Mouse (Mus musculus): ENCODE data around the gene Gjc1. TPM values are rescaled to one million over a fixed set of nuclear protein-coding genes. Genes with fewer than 3 reads are reported as not detected.
A peak's percentile ranks its signal among the peaks of the same experiment; 100 is the strongest.

Gjc1 gene
- polyA plus RNA-seq, 1 experiment from 2014 or later = 1.4 TPM

DNA sequence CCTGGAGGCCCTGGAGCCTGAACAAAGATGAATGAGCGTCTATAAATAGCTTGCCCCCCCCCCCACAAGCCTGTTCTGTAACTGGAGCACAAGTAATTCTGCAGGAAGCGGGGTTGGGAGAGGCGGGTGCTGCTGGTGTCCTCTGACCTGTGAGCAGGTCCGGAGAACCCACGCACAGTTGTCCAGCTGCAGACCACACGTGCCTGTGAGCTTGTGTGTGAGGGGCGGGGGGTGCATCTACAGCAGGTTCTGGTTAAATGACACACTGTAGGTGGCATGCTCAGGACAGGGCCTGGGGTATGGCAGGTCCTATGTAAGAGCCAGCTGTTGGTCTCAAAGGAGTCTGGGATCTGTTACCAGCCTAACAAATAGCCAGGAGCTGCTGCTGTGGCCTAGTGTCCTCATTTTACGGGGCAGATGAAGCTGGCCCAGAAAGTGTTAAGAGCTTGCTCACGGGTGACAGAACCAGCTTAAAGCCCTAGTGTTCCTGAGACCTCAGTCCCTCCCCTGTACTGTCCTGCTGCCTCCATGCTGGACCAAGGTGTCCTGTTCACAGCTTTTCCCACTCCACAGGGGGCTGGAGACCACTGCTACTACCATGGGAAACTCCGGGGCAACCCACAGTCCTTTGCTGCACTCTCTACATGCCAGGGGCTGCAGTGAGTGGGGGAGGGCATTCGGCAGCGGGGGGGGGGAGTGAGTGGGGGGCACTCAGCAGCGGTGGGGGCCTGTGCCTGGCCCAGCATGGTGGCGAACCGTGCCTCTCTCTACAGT, 48.7 kb downstream of the Gjc1 start:
- Histone ChIP-seq H3K27me3 (ENCODE audit: control insufficient read depth, insufficient read depth, low read depth, low read length) (peaks cover 17% of the 10 kb centered on the region), H3K4me1 (ENCODE audit: control insufficient read depth, low read depth, low read length) (peaks cover 6% of the 10 kb centered on the region), H3K4me3 (ENCODE audit: low read depth, low read length) (no peak overlapping the region), H3K9me3 (replicated peaks; ENCODE audit: control insufficient read depth, low read length) (no peaks in the 10 kb centered on the region), H3K27ac (ENCODE audit: low read length) (no peak overlapping the region), H3K4me2 (ENCODE audit: low read depth, low read length) (no peak overlapping the region), H3K9ac (ENCODE audit: low read depth, low read length) (no peak overlapping the region), H3K36me3 (ENCODE audit: control insufficient read depth, insufficient read depth) (no peaks in the 10 kb centered on the region)
- 43% methylated on average over 15 of the region's 15 CpGs for whole genome bisulfite sequencing (ENCODE audit: insufficient replicate concordance)
- ATAC-seq (ENCODE audit: low read depth) = no peak

- no peak for ATAC-seq (ENCODE audit: low read depth)
- H3K4me1 ChIP-seq (ENCODE audit: control insufficient read depth, low read depth, low read length) = peaks cover 6% of the 10 kb centered on the region
- no peaks in the 10 kb centered on the region for H3K9me3 ChIP-seq (replicated peaks; ENCODE audit: control insufficient read depth, low read length)
- WGBS (ENCODE audit: insufficient replicate concordance) = 76% methylated on average over 12 of the region's 12 CpGs
- no peaks in the 10 kb centered on the region for H3K36me3 ChIP-seq (ENCODE audit: control insufficient read depth, insufficient read depth)
- H3K27me3 ChIP-seq (ENCODE audit: control insufficient read depth, insufficient read depth, low read depth, low read length) = peaks cover 17% of the 10 kb centered on the region
- H3K27ac ChIP-seq (ENCODE audit: low read length) = no peak overlapping the region
- no peak overlapping the region for H3K4me2 ChIP-seq (ENCODE audit: low read depth, low read length)
- no peak overlapping the region for H3K4me3 ChIP-seq (ENCODE audit: low read depth, low read length)
- H3K9ac ChIP-seq (ENCODE audit: low read depth, low read length) = no peak overlapping the region
Measured at GRCm38 (mm10) chr11:102769993-102770661, 49.4 kb downstream of the Gjc1 start.

DNA sequence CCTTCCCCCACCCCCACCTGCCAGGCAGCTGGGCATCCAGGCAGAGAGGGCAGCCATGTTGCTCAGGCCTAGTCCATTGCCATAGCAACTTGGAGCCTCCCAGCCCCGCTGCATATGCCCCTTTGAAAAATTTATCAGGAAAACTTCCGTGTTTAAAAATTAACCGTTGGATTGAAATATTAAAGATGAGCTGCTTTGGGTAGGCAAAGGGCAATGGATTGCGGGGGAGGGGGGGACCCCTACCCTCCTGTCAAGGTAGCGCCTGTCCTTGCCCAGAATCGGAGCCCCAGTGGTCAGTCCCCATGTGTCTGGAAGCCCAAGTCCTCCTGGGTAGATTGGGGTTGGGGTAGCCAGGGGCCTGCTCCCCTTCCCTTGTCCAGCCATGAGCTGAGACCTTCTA, 50.4 kb downstream of the Gjc1 start:
- ATAC-seq (ENCODE audit: low read depth) = no peak
- Histone ChIP-seq H3K27ac (ENCODE audit: low read length) (no peak overlapping the region), H3K9me3 (replicated peaks; ENCODE audit: control insufficient read depth, low read length) (no peaks in the 10 kb centered on the region), H3K4me3 (ENCODE audit: low read depth, low read length) (no peak overlapping the region), H3K4me2 (ENCODE audit: low read depth, low read length) (no peak overlapping the region), H3K9ac (ENCODE audit: low read depth, low read length) (no peak overlapping the region), H3K4me1 (ENCODE audit: control insufficient read depth, low read depth, low read length) (peaks cover 2% of the 10 kb centered on the region; the same call in 1 of the 2 replicates), H3K36me3 (ENCODE audit: control insufficient read depth, insufficient read depth) (no peaks in the 10 kb centered on the region), H3K27me3 (ENCODE audit: control insufficient read depth, insufficient read depth, low read depth, low read length) (peaks cover 8% of the 10 kb centered on the region)
- WGBS (ENCODE audit: insufficient replicate concordance) = 70% methylated on average over 6 of the region's 6 CpGs

GRCm38 (mm10) chr11:102767055-102767670, 52.3 kb downstream of the Gjc1 start:
- no peaks in the 10 kb centered on the region for H3K4me1 ChIP-seq (ENCODE audit: control insufficient read depth, low read depth, low read length)
- no peak overlapping the region for H3K4me2 ChIP-seq (ENCODE audit: low read depth, low read length)
- H3K4me3 ChIP-seq (ENCODE audit: low read depth, low read length) = no peak overlapping the region
- ATAC-seq (ENCODE audit: low read depth) = no peak
- H3K27me3 ChIP-seq (ENCODE audit: control insufficient read depth, insufficient read depth, low read depth, low read length) = peaks cover 21% of the 10 kb centered on the region
- H3K9me3 ChIP-seq (replicated peaks; ENCODE audit: control insufficient read depth, low read length) = no peaks in the 10 kb centered on the region
- 46% methylated on average over 6 of the region's 6 CpGs for WGBS (ENCODE audit: insufficient replicate concordance)
- H3K9ac ChIP-seq (ENCODE audit: low read depth, low read length) = no peak overlapping the region
- no peaks in the 10 kb centered on the region for H3K36me3 ChIP-seq (ENCODE audit: control insufficient read depth, insufficient read depth)
- no peak overlapping the region for H3K27ac ChIP-seq (ENCODE audit: low read length)

DNA sequence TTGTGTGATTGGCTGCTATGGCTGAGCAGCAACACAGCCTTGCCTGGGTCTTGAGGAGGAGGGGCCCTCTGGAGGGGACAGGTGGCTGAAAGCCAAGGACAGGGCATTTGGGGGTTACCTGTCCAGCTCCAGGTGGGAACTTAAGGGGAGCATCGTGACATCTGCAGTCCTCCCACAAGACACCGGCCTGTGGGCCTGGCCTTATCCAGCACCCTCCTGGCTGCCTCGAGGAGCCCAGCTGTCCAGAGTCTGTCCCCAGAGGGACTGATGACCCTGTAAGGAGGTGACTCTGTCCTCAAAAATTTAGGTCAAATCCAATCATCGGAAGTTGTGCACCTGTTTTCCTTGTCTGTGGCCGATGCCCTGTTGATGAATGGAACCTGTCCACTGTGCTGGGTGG, 54.1 kb downstream of the Gjc1 start:
- Histone ChIP-seq H3K27me3 (ENCODE audit: control insufficient read depth, insufficient read depth, low read depth, low read length) (peaks cover 34% of the 10 kb centered on the region), H3K9ac (ENCODE audit: low read depth, low read length) (no peak overlapping the region), H3K36me3 (ENCODE audit: control insufficient read depth, insufficient read depth) (no peaks in the 10 kb centered on the region), H3K4me1 (ENCODE audit: control insufficient read depth, low read depth, low read length) (no peaks in the 10 kb centered on the region; the same call in 1 of the 2 replicates), H3K27ac (ENCODE audit: low read length) (no peak overlapping the region), H3K9me3 (replicated peaks; ENCODE audit: control insufficient read depth, low read length) (no peaks in the 10 kb centered on the region), H3K4me3 (ENCODE audit: low read depth, low read length) (no peak overlapping the region), H3K4me2 (ENCODE audit: low read depth, low read length) (no peak overlapping the region)
- 75% methylated on average over 5 of the region's 5 CpGs for WGBS (ENCODE audit: insufficient replicate concordance)
- no peak for ATAC-seq (ENCODE audit: low read depth)

GRCm38 (mm10) chr11:102763009-102763767, 56.3 kb downstream of the Gjc1 start:
- WGBS (ENCODE audit: insufficient replicate concordance) = 60% methylated on average over 11 of the region's 11 CpGs
- Histone ChIP-seq H3K4me1 (ENCODE audit: control insufficient read depth, low read depth, low read length) (no peaks in the 10 kb centered on the region; the same call in 1 of the 2 replicates), H3K27ac (ENCODE audit: low read length) (no peak overlapping the region), H3K36me3 (ENCODE audit: control insufficient read depth, insufficient read depth) (no peaks in the 10 kb centered on the region), H3K9me3 (replicated peaks; ENCODE audit: control insufficient read depth, low read length) (no peaks in the 10 kb centered on the region), H3K9ac (ENCODE audit: low read depth, low read length) (no peak overlapping the region), H3K27me3 (ENCODE audit: control insufficient read depth, insufficient read depth, low read depth, low read length) (peaks cover 43% of the 10 kb centered on the region), H3K4me2 (ENCODE audit: low read depth, low read length) (no peak overlapping the region), H3K4me3 (ENCODE audit: low read depth, low read length) (no peak overlapping the region)
- no peak for ATAC-seq (ENCODE audit: low read depth)

DNA sequence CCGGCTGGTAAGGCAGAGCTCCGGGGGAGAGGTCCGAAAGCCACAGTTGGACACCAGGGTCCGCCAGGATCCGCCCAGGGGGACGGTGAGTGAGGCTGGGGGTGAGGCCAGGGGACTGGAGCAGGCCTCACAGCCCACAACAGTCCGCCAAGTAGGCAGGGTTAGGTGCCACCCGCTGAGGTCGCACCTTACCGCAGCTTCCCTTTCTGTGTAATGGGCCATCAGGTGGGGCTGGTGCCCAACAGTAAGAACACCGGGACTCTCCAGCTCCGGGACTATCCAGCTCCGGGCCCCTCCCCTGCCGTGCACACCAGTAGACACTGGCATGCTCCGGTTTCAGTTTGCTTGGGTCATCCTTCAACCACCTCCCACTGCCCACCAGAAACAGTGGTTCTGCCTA, 57.3 kb downstream of the Gjc1 start:
- H3K4me3 ChIP-seq (ENCODE audit: low read depth, low read length) = no peak overlapping the region
- H3K27ac ChIP-seq (ENCODE audit: low read length) = no peak overlapping the region
- H3K36me3 ChIP-seq (ENCODE audit: control insufficient read depth, insufficient read depth) = no peaks in the 10 kb centered on the region
- WGBS (ENCODE audit: insufficient replicate concordance) = 9% methylated on average over 15 of the region's 15 CpGs
- H3K4me2 ChIP-seq (ENCODE audit: low read depth, low read length) = peak overlapping the region; percentile 75; the same call in 1 of the 2 replicates
- peaks cover 43% of the 10 kb centered on the region for H3K27me3 ChIP-seq (ENCODE audit: control insufficient read depth, insufficient read depth, low read depth, low read length)
- no peak overlapping the region for H3K9ac ChIP-seq (ENCODE audit: low read depth, low read length)
- no peaks in the 10 kb centered on the region; the same call in 1 of the 2 replicates for H3K4me1 ChIP-seq (ENCODE audit: control insufficient read depth, low read depth, low read length)
- H3K9me3 ChIP-seq (replicated peaks; ENCODE audit: control insufficient read depth, low read length) = no peaks in the 10 kb centered on the region
- ATAC-seq (ENCODE audit: low read depth) = no peak

DNA sequence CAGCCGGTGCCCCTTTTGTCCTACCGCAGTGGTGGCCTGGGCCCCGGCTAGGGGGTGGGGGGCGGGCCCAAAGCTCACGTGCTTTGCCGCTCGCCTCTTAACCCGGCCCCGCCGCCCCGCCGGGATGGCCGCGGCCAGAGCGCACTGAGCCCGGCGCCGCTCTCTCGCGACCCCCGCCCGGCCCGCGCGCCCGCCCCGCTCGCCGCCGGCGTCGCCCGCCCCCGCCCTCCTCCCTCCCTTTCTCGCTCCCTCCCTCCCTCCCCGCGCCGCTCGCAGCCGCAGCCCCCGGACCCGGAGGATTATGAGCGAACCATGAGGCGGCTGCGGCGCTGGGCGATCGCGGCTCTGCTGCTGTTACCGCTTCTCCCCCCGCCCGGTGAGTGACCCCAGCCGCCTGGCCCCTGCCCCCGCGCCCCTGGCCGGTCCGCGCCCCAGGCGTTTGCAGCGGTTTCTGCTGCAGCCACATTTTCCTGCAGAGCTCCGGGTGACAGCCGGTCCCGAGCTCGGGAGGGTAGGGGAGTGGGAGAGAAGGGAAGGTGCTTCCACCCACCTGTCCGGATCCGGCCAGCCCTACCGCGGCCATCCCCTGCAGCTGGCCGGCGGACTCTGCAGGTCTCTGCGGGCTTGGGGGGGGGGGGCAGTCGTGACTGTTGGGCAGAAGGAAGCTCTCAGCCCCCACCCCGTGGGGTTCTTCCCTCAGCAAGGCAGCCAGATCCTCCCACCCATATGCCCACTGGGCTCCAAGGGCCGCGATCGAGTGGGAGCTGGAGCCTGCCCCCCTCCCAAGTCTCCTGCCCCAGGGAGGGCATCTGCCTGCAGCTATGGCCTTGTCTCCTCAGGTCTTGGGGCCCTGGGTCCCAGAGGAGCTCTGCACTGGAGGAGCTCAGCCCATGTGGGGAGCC, 57.9 kb downstream of the Gjc1 start, which contains the start of gene Adam11:
TSS of gene Adam11 (plus strand) at position 131 of the 902 bp plus-strand sequence.
- Histone ChIP-seq H3K4me1 (ENCODE audit: control insufficient read depth, low read depth, low read length) (no peaks in the 10 kb centered on the region; the same call in 1 of the 2 replicates), H3K27me3 (ENCODE audit: control insufficient read depth, insufficient read depth, low read depth, low read length) (peaks cover 43% of the 10 kb centered on the region), H3K9ac (ENCODE audit: low read depth, low read length) (no peak within 1 kb of the TSS), H3K27ac (ENCODE audit: low read length) (no peak within 1 kb of the TSS), H3K36me3 (ENCODE audit: control insufficient read depth, insufficient read depth) (no peaks in the 10 kb centered on the region), H3K4me2 (ENCODE audit: low read depth, low read length) (peak within 1 kb of the TSS; percentile 75), H3K9me3 (replicated peaks; ENCODE audit: control insufficient read depth, low read length) (no peaks in the 10 kb centered on the region), H3K4me3 (ENCODE audit: low read depth, low read length) (peak within 1 kb of the TSS; percentile 57)
- ATAC-seq (ENCODE audit: low read depth) = no peak
- WGBS (ENCODE audit: insufficient replicate concordance) = under 1% methylated on average over 62 of the region's 76 CpGs

All from liver, embryonic 16.5 days (tissue).